Comparison of ENCODE assay signal across 22 mouse cellular contexts in genomic region chr2:35639799-35640198, GRCm38 (mm10).
"Had no signal": no experiment of that assay in that cellular context is flagged by ENCODE, and none has a peak within 500 bp of the region (broad histone marks: within the 10 kb centered on the region; RNA-seq: fewer than 3 reads in every experiment).

No protein-coding gene starts in this region.

- H3K27ac ChIP-seq: hindbrain, postnatal 0 days; kidney, postnatal 0 days; limb, embryonic 13.5 days; liver, embryonic 12.5 days; liver, embryonic 14.5 days had no signal

- H3K9me3 ChIP-seq: heart, embryonic 12.5 days; hindbrain, embryonic 13.5 days; hindbrain, embryonic 15.5 days; kidney, embryonic 15.5 days; limb, embryonic 13.5 days; limb, embryonic 15.5 days; liver, embryonic 12.5 days had no signal

- H3K4me3 ChIP-seq: heart, adult 2 months; heart, embryonic 12.5 days; hindbrain, embryonic 13.5 days; hindbrain, embryonic 15.5 days; kidney, embryonic 15.5 days; limb, embryonic 13.5 days; limb, embryonic 15.5 days; liver, embryonic 12.5 days had no signal

- DNase-seq: gastrocnemius, postnatal 14 days; gastrocnemius, postnatal 36 days; heart, adult 11 months; heart, adult 2 months; heart, postnatal 14 days; heart, postnatal 36 days; kidney, adult 11 months; kidney, adult 2 months; kidney, adult 9 months; kidney, postnatal 14 days; kidney, postnatal 36 days; left cerebral cortex, postnatal 4 days had no signal

- H3K27me3 ChIP-seq: heart, embryonic 12.5 days; hindbrain, embryonic 13.5 days; hindbrain, embryonic 15.5 days; kidney, embryonic 15.5 days; limb, embryonic 13.5 days; limb, embryonic 15.5 days; liver, embryonic 12.5 days had no signal

- H3K4me1 ChIP-seq: liver, embryonic 12.5 days had no signal

- H3K36me3 ChIP-seq: hindbrain, embryonic 13.5 days; hindbrain, embryonic 15.5 days; liver, embryonic 12.5 days had no signal
